Mouse (Mus musculus) right cerebral cortex, postnatal 25 days (tissue): Measurements from ENCODE around the gene Ap3b2.
A peak's percentile ranks its signal among the peaks of the same experiment; 100 is the strongest.

Experiments
- DNase-seq: peaks from one replicate; pipeline ENCODE4 v3.0.0; 2022

Gene Ap3b2

GRCm38 (mm10) chr7:81475221-81475620 is 18.5 kb downstream of the Ap3b2 start:
- DNase-seq, result peak; percentile 37

- DNase-seq, result no peak
Observed at GRCm38 (mm10) chr7:81464906-81465450, 28.7 kb downstream of the Ap3b2 start.

GRCm38 (mm10) chr7:81464116-81464515 is 29.6 kb downstream of the Ap3b2 start:
- DNase-seq, result no peak

- no peak for DNase-seq
Observed at GRCm38 (mm10) chr7:81462815-81463214, 30.9 kb downstream of the Ap3b2 start.

GRCm38 (mm10) chr7:81455155-81455651 is 38.5 kb downstream of the Ap3b2 start, which contains the start of gene Cpeb1:
TSS of gene Cpeb1 (minus strand) at chr7:81455465.
- DNase-seq, result peak; percentile 78

GRCm38 (mm10) chr7:81454331-81455039 is 39.2 kb downstream of the Ap3b2 start:
- DNase-seq, result peak; percentile 72

GRCm38 (mm10) chr7:81453443-81454274 is 40.1 kb downstream of the Ap3b2 start:
- peak; percentile 59 for DNase-seq

GRCm38 (mm10) chr7:81452971-81453441 is 40.7 kb downstream of the Ap3b2 start:
- peak; percentile 47 for DNase-seq
